Mouse (Mus musculus): ENCODE measurements at regions not wholly inside any gene's neighbourhood (a gene's known extent, or its start where the extent isn't known, plus 50 kb on each side); places are given as distances from the start of the nearest gene placed in this dataset.

GRCm38 (mm10) chr16:75292736-75293428 lies 293.0 kb downstream of the Lipi start:
- H3K27ac ChIP-seq (replicated peaks; ENCODE audit: insufficient read depth, low read depth, low read length), result no peak overlapping the region
- H3K4me1 ChIP-seq (ENCODE audit: control insufficient read depth, insufficient read depth, low read length), result no peaks in the 10 kb centered on the region
- no peak for TF ChIP-seq CTCF (IDR thresholded peaks at IDR 0.05; ENCODE audit: low read depth, low read length)
- TF ChIP-seq POLR2A (IDR thresholded peaks at IDR 0.05; ENCODE audit: extremely low read depth, insufficient read depth, low read length), result no peak
- H3K4me3 ChIP-seq (ENCODE audit: insufficient read depth, low read depth, low read length), result no peak overlapping the region
- WGBS, result 74% methylated on average over 9 of the region's 9 CpGs
- H3K36me3 ChIP-seq (ENCODE audit: control insufficient read depth, insufficient read depth, low read length), result no peaks in the 10 kb centered on the region
- DNase-seq (ENCODE audit: extremely low read depth, low read depth, low spot score), result no peak
- H3K27me3 ChIP-seq (ENCODE audit: control insufficient read depth, insufficient read depth, low read length), result no peaks in the 10 kb centered on the region
- no peaks in the 10 kb centered on the region for H3K79me2 ChIP-seq (ENCODE audit: control insufficient read depth, insufficient read depth, low read length)
- H3K9ac ChIP-seq (ENCODE audit: low read depth, low read length), result no peak overlapping the region

DNA sequence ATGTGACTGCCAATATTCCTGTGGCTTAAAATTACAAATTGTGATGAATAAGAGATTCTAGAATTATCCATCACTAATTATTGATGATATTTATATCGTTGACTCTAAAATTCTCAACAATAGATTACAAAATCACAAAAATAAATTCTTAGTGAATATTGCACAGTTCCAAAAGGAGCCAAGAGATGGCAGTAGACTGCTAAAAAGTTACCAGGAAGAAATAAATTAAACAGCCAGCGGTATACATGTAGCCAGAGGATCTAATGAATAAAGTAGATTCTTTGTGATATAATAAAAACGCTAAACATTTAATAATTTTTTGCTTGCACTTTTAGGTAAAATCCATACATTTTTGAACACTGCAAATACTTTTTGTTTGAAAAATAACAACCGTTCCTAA lies 294.7 kb downstream of the Lipi start:
- TF ChIP-seq POLR2A (IDR thresholded peaks at IDR 0.05; ENCODE audit: extremely low read depth, insufficient read depth, low read length) (no peak), CTCF (IDR thresholded peaks at IDR 0.05; ENCODE audit: low read depth, low read length) (no peak)

DNA sequence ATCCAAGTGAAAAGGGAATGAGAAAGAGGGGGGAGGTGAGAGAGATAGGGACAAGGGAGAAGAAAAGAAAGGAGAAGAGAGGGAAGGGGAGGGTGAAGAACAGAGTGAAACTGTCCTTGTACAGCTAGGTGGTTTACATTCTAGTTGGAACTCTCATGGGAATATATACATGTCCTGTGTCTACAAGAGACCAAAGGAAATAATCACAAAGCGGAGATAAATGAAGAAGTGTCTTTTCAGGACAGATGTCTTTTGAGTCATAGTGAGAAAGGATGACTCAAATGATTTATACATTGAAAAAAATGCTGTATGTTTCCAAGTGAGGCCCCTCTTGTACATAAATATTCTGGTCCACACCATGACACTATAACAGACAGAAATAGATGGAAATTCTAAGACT lies 298.7 kb downstream of the Lipi start:
- WGBS, result 81% methylated on average over 1 of the region's 1 CpGs
- no peak overlapping the region for H3K9ac ChIP-seq (ENCODE audit: low read depth, low read length)
- H3K79me2 ChIP-seq (ENCODE audit: control insufficient read depth, insufficient read depth, low read length), result no peaks in the 10 kb centered on the region
- H3K27ac ChIP-seq (replicated peaks; ENCODE audit: insufficient read depth, low read depth, low read length), result no peak overlapping the region
- TF ChIP-seq CTCF (IDR thresholded peaks at IDR 0.05; ENCODE audit: low read depth, low read length) (no peak), POLR2A (IDR thresholded peaks at IDR 0.05; ENCODE audit: extremely low read depth, insufficient read depth, low read length) (no peak)
- no peaks in the 10 kb centered on the region for H3K4me1 ChIP-seq (ENCODE audit: control insufficient read depth, insufficient read depth, low read length)
- no peaks in the 10 kb centered on the region for H3K36me3 ChIP-seq (ENCODE audit: control insufficient read depth, insufficient read depth, low read length)
- H3K27me3 ChIP-seq (ENCODE audit: control insufficient read depth, insufficient read depth, low read length), result no peaks in the 10 kb centered on the region
- H3K4me3 ChIP-seq (ENCODE audit: insufficient read depth, low read depth, low read length), result no peak overlapping the region
- DNase-seq (ENCODE audit: extremely low read depth, low read depth, low spot score), result no peak

More for the DNA sequence above, 294.7 kb downstream of the Lipi start:
- H3K4me1 ChIP-seq (ENCODE audit: control insufficient read depth, insufficient read depth, low read length), result no peaks in the 10 kb centered on the region
- no peaks in the 10 kb centered on the region for H3K36me3 ChIP-seq (ENCODE audit: control insufficient read depth, insufficient read depth, low read length)
- H3K4me3 ChIP-seq (ENCODE audit: insufficient read depth, low read depth, low read length), result no peak overlapping the region
- no peak overlapping the region for H3K27ac ChIP-seq (replicated peaks; ENCODE audit: insufficient read depth, low read depth, low read length)
- no peak for DNase-seq (ENCODE audit: extremely low read depth, low read depth, low spot score)
- H3K9ac ChIP-seq (ENCODE audit: low read depth, low read length), result no peak overlapping the region
- H3K79me2 ChIP-seq (ENCODE audit: control insufficient read depth, insufficient read depth, low read length), result no peaks in the 10 kb centered on the region
- whole genome bisulfite sequencing, result 47% methylated on average over 4 of the region's 4 CpGs
- no peaks in the 10 kb centered on the region for H3K27me3 ChIP-seq (ENCODE audit: control insufficient read depth, insufficient read depth, low read length)

GRCm38 (mm10) chr16:75285811-75286210 lies 300.1 kb downstream of the Lipi start:
- H3K79me2 ChIP-seq (ENCODE audit: control insufficient read depth, insufficient read depth, low read length), result no peaks in the 10 kb centered on the region
- 68% methylated on average over 2 of the region's 2 CpGs for WGBS
- no peak overlapping the region for H3K27ac ChIP-seq (replicated peaks; ENCODE audit: insufficient read depth, low read depth, low read length)
- no peak overlapping the region for H3K4me3 ChIP-seq (ENCODE audit: insufficient read depth, low read depth, low read length)
- no peaks in the 10 kb centered on the region for H3K36me3 ChIP-seq (ENCODE audit: control insufficient read depth, insufficient read depth, low read length)
- DNase-seq (ENCODE audit: extremely low read depth, low read depth, low spot score), result no peak
- H3K27me3 ChIP-seq (ENCODE audit: control insufficient read depth, insufficient read depth, low read length), result no peaks in the 10 kb centered on the region
- TF ChIP-seq POLR2A (IDR thresholded peaks at IDR 0.05; ENCODE audit: extremely low read depth, insufficient read depth, low read length) (no peak), CTCF (IDR thresholded peaks at IDR 0.05; ENCODE audit: low read depth, low read length) (no peak)
- no peak overlapping the region for H3K9ac ChIP-seq (ENCODE audit: low read depth, low read length)
- no peaks in the 10 kb centered on the region for H3K4me1 ChIP-seq (ENCODE audit: control insufficient read depth, insufficient read depth, low read length)

DNA sequence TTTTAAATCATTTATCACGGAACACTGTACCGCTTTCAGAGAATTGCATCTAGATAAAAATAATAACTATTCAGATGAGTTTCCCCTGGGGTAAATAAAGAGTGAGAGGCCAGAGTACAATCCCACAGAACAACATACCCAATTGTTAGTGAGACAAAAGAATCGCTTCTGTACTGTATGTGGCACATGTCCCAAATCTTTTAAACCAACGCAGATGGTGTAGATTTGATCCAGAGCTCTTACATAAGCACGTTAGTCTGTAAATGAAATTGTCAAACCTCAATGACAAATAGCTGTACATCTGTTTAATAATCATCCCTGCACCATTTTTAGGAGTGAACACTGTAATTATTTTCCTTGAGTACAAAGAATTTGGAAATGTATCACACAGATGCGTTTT lies 322.0 kb downstream of the Lipi start:
- WGBS, result 82% methylated on average over 6 of the region's 6 CpGs

DNA sequence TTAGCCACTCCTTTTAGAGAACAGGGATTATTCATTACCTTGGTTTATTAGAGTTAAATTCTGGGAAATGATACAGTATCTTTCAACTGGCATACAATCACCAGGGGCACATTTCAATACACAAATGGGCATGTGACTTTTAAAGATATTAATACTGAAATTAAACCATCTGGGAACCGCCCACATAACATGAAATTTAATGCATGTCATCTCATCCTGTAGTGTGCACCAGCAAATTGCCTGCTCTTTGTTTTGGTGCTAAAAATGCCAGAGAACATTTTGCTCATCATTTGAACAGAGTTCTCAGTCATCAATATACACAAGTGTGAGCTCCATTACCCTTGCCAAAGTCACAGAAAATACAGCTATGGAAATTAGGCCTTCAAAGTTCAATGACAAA lies 330.9 kb downstream of the Lipi start:
- WGBS, result 63% methylated on average over 1 of the region's 1 CpGs

More for the DNA sequence above, 322.0 kb downstream of the Lipi start:
- H3K27ac ChIP-seq (replicated peaks; ENCODE audit: insufficient read depth, low read depth, low read length), result no peak overlapping the region
- H3K9ac ChIP-seq (ENCODE audit: low read depth, low read length), result no peak overlapping the region
- no peaks in the 10 kb centered on the region for H3K27me3 ChIP-seq (ENCODE audit: control insufficient read depth, insufficient read depth, low read length)
- no peaks in the 10 kb centered on the region for H3K36me3 ChIP-seq (ENCODE audit: control insufficient read depth, insufficient read depth, low read length)
- no peaks in the 10 kb centered on the region for H3K79me2 ChIP-seq (ENCODE audit: control insufficient read depth, insufficient read depth, low read length)
- TF ChIP-seq CTCF (IDR thresholded peaks at IDR 0.05; ENCODE audit: low read depth, low read length) (no peak), POLR2A (IDR thresholded peaks at IDR 0.05; ENCODE audit: extremely low read depth, insufficient read depth, low read length) (no peak)
- H3K4me1 ChIP-seq (ENCODE audit: control insufficient read depth, insufficient read depth, low read length), result no peaks in the 10 kb centered on the region
- no peak overlapping the region for H3K4me3 ChIP-seq (ENCODE audit: insufficient read depth, low read depth, low read length)
- no peak for DNase-seq (ENCODE audit: extremely low read depth, low read depth, low spot score)

More for the DNA sequence above, 330.9 kb downstream of the Lipi start:
- Histone ChIP-seq H3K9ac (ENCODE audit: low read depth, low read length) (no peak overlapping the region), H3K27me3 (ENCODE audit: control insufficient read depth, insufficient read depth, low read length) (no peaks in the 10 kb centered on the region), H3K79me2 (ENCODE audit: control insufficient read depth, insufficient read depth, low read length) (no peaks in the 10 kb centered on the region), H3K4me1 (ENCODE audit: control insufficient read depth, insufficient read depth, low read length) (no peaks in the 10 kb centered on the region), H3K27ac (replicated peaks; ENCODE audit: insufficient read depth, low read depth, low read length) (no peak overlapping the region), H3K4me3 (ENCODE audit: insufficient read depth, low read depth, low read length) (no peak overlapping the region), H3K36me3 (ENCODE audit: control insufficient read depth, insufficient read depth, low read length) (no peaks in the 10 kb centered on the region)
- TF ChIP-seq POLR2A (IDR thresholded peaks at IDR 0.05; ENCODE audit: extremely low read depth, insufficient read depth, low read length) (no peak), CTCF (IDR thresholded peaks at IDR 0.05; ENCODE audit: low read depth, low read length) (no peak)
- no peak for DNase-seq (ENCODE audit: extremely low read depth, low read depth, low spot score)

Measured in liver, adult 2 months (tissue).